Mouse (Mus musculus): ENCODE results near the gene Carns1. TPM values are rescaled to one million over a fixed set of nuclear protein-coding genes. Genes with fewer than 3 reads are reported as not detected.

Carns1 gene
- polyA plus RNA-seq, 1 experiment from 2014 or later: 2.0 TPM

DNA sequence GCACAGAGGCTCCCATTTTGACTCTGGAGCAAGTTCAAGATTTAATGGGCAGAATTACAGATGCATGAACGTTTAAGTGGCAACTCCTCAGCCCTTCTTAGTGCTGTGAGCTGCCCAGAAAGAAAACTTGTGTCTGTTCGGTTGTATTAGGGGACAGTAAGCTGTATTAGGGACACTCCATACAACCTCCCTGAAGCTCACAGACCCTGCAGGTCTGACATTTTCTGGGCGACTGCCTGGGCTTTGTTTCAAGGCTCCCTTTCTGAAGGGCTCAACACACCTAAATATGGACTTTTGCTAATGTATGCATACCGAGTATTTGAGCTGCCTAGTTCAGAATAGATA, 11.8 kb downstream of the Carns1 start:
- H3K9me3 ChIP-seq (replicated peaks; ENCODE audit: control insufficient read depth, low read length): no peaks in the 10 kb centered on the region
- ATAC-seq (replicated peaks; ENCODE audit: insufficient number of reproducible peaks, low FRiP score, low TSS enrichment, low read depth): 0 out of 2 replicates have a peak, but pooled peaks have one; percentile 1
- H3K27me3 ChIP-seq (ENCODE audit: control insufficient read depth, insufficient read depth, low read length): no peaks in the 10 kb centered on the region
- peak overlapping the region; percentile 52 for H3K4me2 ChIP-seq (ENCODE audit: low read depth, low read length)
- no peak for DNase-seq (ENCODE audit: low spot score)
- no peaks in the 10 kb centered on the region for H3K4me1 ChIP-seq (ENCODE audit: control insufficient read depth, insufficient read depth, low read length)
- peak overlapping the region; percentile 74 for H3K9ac ChIP-seq (replicated peaks; ENCODE audit: low read length)
- H3K4me3 ChIP-seq (ENCODE audit: low read depth, low read length): peak overlapping the region; percentile 75
- WGBS: 37% methylated on average over 4 of the region's 4 CpGs
- H3K27ac ChIP-seq (replicated peaks; ENCODE audit: low read depth, low read length): no peak overlapping the region
- H3K36me3 ChIP-seq (replicated peaks; ENCODE audit: control insufficient read depth, insufficient read depth, low read depth, low read length): peaks cover 2% of the 10 kb centered on the region

- no peaks in the 10 kb centered on the region for H3K4me1 ChIP-seq (ENCODE audit: control insufficient read depth, insufficient read depth, low read length)
- no peaks in the 10 kb centered on the region for H3K27me3 ChIP-seq (ENCODE audit: control insufficient read depth, insufficient read depth, low read length)
- H3K4me3 ChIP-seq (ENCODE audit: low read depth, low read length): peak within 1 kb of the TSS; percentile 75
- peak within 1 kb of the TSS; percentile 81 for H3K4me2 ChIP-seq (ENCODE audit: low read depth, low read length)
- no peak within 1 kb of the TSS for H3K27ac ChIP-seq (replicated peaks; ENCODE audit: low read depth, low read length)
- WGBS: 6% methylated on average over 42 of the region's 42 CpGs
- H3K36me3 ChIP-seq (replicated peaks; ENCODE audit: control insufficient read depth, insufficient read depth, low read depth, low read length): peaks cover 2% of the 10 kb centered on the region
- H3K9me3 ChIP-seq (replicated peaks; ENCODE audit: control insufficient read depth, low read length): no peaks in the 10 kb centered on the region
- H3K9ac ChIP-seq (replicated peaks; ENCODE audit: low read length): peak within 1 kb of the TSS; percentile 74
- DNase-seq (ENCODE audit: low spot score) (peak; percentile 98), ATAC-seq (replicated peaks; ENCODE audit: insufficient number of reproducible peaks, low FRiP score, low TSS enrichment, low read depth) (peak; percentile 80)
Measured at GRCm38 (mm10) chr19:4162646-4163542, 12.4 kb downstream of the Carns1 start, which contains the start of gene Rps6kb2. Gene Rps6kb2, minus strand, starts transcription at chr19:4163354.

DNA sequence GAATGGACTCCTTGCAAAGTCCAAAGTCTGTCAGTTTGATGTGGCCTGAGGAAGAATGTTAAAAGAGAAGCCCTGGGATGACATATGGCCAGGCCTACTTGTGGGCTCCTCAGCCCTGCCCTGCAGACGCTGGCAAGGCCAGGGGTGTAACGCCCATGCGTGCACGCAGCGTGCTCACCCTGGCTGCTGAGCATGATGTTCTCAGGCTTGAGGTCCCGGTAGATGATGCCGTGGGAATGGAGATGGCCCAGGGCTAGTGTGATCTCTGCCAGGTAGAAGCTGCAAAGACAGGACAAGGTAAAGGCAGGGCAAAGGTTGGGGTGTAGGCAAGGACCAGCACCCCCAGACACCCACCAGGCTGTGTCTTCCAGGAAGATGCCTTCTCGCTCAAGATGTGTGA, 16.2 kb downstream of the Carns1 start:
- no peaks in the 10 kb centered on the region for H3K9me3 ChIP-seq (replicated peaks; ENCODE audit: control insufficient read depth, low read length)
- H3K4me3 ChIP-seq (ENCODE audit: low read depth, low read length): no peak overlapping the region
- peaks cover 2% of the 10 kb centered on the region for H3K36me3 ChIP-seq (replicated peaks; ENCODE audit: control insufficient read depth, insufficient read depth, low read depth, low read length)
- 92% methylated on average over 8 of the region's 8 CpGs for WGBS
- DNase-seq (ENCODE audit: low spot score): no peak
- no peaks in the 10 kb centered on the region for H3K27me3 ChIP-seq (ENCODE audit: control insufficient read depth, insufficient read depth, low read length)
- no peak overlapping the region for H3K9ac ChIP-seq (replicated peaks; ENCODE audit: low read length)
- ATAC-seq (replicated peaks; ENCODE audit: insufficient number of reproducible peaks, low FRiP score, low TSS enrichment, low read depth): no peak
- H3K4me1 ChIP-seq (ENCODE audit: control insufficient read depth, insufficient read depth, low read length): no peaks in the 10 kb centered on the region
- no peak overlapping the region for H3K4me2 ChIP-seq (ENCODE audit: low read depth, low read length)
- no peak overlapping the region for H3K27ac ChIP-seq (replicated peaks; ENCODE audit: low read depth, low read length)

DNA sequence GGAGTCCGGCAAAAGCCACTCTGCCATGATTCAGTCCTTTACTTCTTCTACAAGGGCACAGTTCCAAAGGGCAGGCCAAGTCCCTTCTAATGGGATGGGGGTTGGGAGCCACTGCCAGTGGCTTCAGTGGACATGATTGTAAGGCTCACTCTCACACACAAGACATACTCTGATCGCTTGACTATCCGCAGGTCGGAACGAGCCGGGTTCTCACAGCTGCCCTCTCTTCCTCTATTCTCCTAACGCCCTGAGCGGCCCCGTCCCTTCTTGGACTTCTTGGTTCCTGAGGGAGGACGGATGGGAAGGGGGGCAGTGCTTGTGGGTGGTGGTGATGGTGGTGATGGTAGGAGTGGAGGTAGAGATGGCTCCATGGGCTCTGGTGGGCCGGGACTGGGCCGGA, 18.5 kb downstream of the Carns1 start:
- Histone ChIP-seq H3K27ac (replicated peaks; ENCODE audit: low read depth, low read length) (no peak overlapping the region), H3K9ac (replicated peaks; ENCODE audit: low read length) (no peak overlapping the region), H3K4me3 (ENCODE audit: low read depth, low read length) (no peak overlapping the region), H3K9me3 (replicated peaks; ENCODE audit: control insufficient read depth, low read length) (no peaks in the 10 kb centered on the region), H3K4me1 (ENCODE audit: control insufficient read depth, insufficient read depth, low read length) (no peaks in the 10 kb centered on the region), H3K36me3 (replicated peaks; ENCODE audit: control insufficient read depth, insufficient read depth, low read depth, low read length) (peaks cover 2% of the 10 kb centered on the region), H3K27me3 (ENCODE audit: control insufficient read depth, insufficient read depth, low read length) (no peaks in the 10 kb centered on the region), H3K4me2 (ENCODE audit: low read depth, low read length) (no peak overlapping the region)
- no peak for DNase-seq (ENCODE audit: low spot score)
- ATAC-seq (replicated peaks; ENCODE audit: insufficient number of reproducible peaks, low FRiP score, low TSS enrichment, low read depth): no peak
- 90% methylated on average over 12 of the region's 12 CpGs for WGBS

GRCm38 (mm10) chr19:4156073-4156579, 19.2 kb downstream of the Carns1 start:
- Histone ChIP-seq H3K4me3 (ENCODE audit: low read depth, low read length) (no peak overlapping the region), H3K27me3 (ENCODE audit: control insufficient read depth, insufficient read depth, low read length) (no peaks in the 10 kb centered on the region), H3K9ac (replicated peaks; ENCODE audit: low read length) (no peak overlapping the region), H3K27ac (replicated peaks; ENCODE audit: low read depth, low read length) (no peak overlapping the region), H3K9me3 (replicated peaks; ENCODE audit: control insufficient read depth, low read length) (no peaks in the 10 kb centered on the region), H3K4me2 (ENCODE audit: low read depth, low read length) (no peak overlapping the region), H3K36me3 (replicated peaks; ENCODE audit: control insufficient read depth, insufficient read depth, low read depth, low read length) (peaks cover 2% of the 10 kb centered on the region), H3K4me1 (ENCODE audit: control insufficient read depth, insufficient read depth, low read length) (no peaks in the 10 kb centered on the region)
- ATAC-seq (replicated peaks; ENCODE audit: insufficient number of reproducible peaks, low FRiP score, low TSS enrichment, low read depth) (no peak), DNase-seq (ENCODE audit: low spot score) (no peak)
- 69% methylated on average over 18 of the region's 20 CpGs for WGBS

DNA sequence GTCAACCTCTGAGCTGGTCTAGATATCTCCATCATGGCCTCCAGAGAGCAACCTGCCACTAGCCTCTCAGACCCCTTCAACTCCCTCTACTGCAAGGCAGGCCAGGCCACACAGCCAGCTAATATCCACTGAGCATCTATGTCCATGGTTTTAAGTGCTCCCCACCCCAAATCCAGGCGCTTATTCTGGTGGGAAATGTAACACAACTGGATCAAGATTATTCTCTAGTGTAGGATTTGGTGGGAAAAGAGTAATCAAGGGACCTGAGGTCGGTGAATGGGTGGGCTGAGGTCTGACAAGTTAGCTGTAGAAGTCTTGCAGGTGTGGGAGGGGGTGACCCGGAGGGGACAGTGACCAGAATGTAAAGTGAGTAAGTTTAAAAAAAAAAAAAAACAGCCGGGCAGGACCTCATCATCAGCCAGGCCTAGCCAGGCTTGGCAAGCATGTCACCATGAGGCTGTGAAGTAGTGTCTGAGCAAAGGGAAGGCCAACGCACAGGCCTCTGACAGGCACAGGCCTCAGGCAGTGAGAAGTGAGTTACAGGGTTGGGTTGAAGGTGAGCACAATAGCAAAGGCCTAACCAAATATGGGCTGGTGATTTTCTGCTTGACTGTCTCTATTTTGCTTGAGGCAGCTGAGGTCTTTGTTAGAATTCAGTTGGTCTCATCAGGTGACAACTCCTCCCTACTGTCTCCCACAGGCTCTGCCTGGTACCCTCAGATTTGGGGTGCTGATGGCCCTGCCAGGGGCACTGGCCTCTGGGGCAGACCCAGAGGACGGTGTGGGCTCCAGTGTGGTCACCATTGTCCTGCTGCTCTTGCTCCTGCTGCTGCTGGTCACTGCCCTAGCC, 19.8 kb downstream of the Carns1 start:
- 72% methylated on average over 6 of the region's 6 CpGs for WGBS
- no peak overlapping the region for H3K27ac ChIP-seq (replicated peaks; ENCODE audit: low read depth, low read length)
- DNase-seq (ENCODE audit: low spot score) (no peak), ATAC-seq (replicated peaks; ENCODE audit: insufficient number of reproducible peaks, low FRiP score, low TSS enrichment, low read depth) (no peak)
- peaks cover 2% of the 10 kb centered on the region for H3K36me3 ChIP-seq (replicated peaks; ENCODE audit: control insufficient read depth, insufficient read depth, low read depth, low read length)
- H3K9ac ChIP-seq (replicated peaks; ENCODE audit: low read length): no peak overlapping the region
- no peak overlapping the region for H3K4me3 ChIP-seq (ENCODE audit: low read depth, low read length)
- no peaks in the 10 kb centered on the region for H3K9me3 ChIP-seq (replicated peaks; ENCODE audit: control insufficient read depth, low read length)
- H3K4me1 ChIP-seq (ENCODE audit: control insufficient read depth, insufficient read depth, low read length): no peaks in the 10 kb centered on the region
- H3K4me2 ChIP-seq (ENCODE audit: low read depth, low read length): no peak overlapping the region
- no peaks in the 10 kb centered on the region for H3K27me3 ChIP-seq (ENCODE audit: control insufficient read depth, insufficient read depth, low read length)

GRCm38 (mm10) chr19:4154437-4155222, 20.6 kb downstream of the Carns1 start:
- H3K4me2 ChIP-seq (ENCODE audit: low read depth, low read length): no peak overlapping the region
- no peak overlapping the region for H3K4me3 ChIP-seq (ENCODE audit: low read depth, low read length)
- 78% methylated on average over 13 of the region's 13 CpGs for WGBS
- no peak overlapping the region for H3K9ac ChIP-seq (replicated peaks; ENCODE audit: low read length)
- no peaks in the 10 kb centered on the region for H3K4me1 ChIP-seq (ENCODE audit: control insufficient read depth, insufficient read depth, low read length)
- peaks cover 2% of the 10 kb centered on the region for H3K36me3 ChIP-seq (replicated peaks; ENCODE audit: control insufficient read depth, insufficient read depth, low read depth, low read length)
- H3K27me3 ChIP-seq (ENCODE audit: control insufficient read depth, insufficient read depth, low read length): no peaks in the 10 kb centered on the region
- H3K27ac ChIP-seq (replicated peaks; ENCODE audit: low read depth, low read length): no peak overlapping the region
- no peaks in the 10 kb centered on the region for H3K9me3 ChIP-seq (replicated peaks; ENCODE audit: control insufficient read depth, low read length)
- DNase-seq (ENCODE audit: low spot score): no peak
- ATAC-seq (replicated peaks; ENCODE audit: insufficient number of reproducible peaks, low FRiP score, low TSS enrichment, low read depth): no peak

Data from embryonic facial prominence, embryonic 11.5 days (tissue).